Mouse (Mus musculus) bone marrow macrophage, adult 2 months (primary cell): ENCODE measurements at regions not wholly inside any gene's neighbourhood (a gene's known extent, or its start where the extent isn't known, plus 50 kb on each side); places are given as distances from the start of the nearest gene placed in this dataset.

Experiments
- H3K27ac ChIP-seq: 2 replicates; pipeline ENCODE4 v1.5.1; 2012; ENCODE audit warnings: low read depth, low read length; ENCODE audit not compliant: insufficient read depth
- H3K4me1 ChIP-seq: 2 replicates; pipeline ENCODE4 v1.6.1; 2012; ENCODE audit warnings: low read length; ENCODE audit not compliant: control insufficient read depth, insufficient read depth
- H3K4me3 ChIP-seq: 2 replicates; pipeline ENCODE4 v1.5.1; 2012; ENCODE audit warnings: mild to moderate bottlenecking, low read length, moderate library complexity; ENCODE audit not compliant: insufficient read depth
- CTCF ChIP-seq: IDR thresholded peaks from 2 replicates; pipeline ENCODE4 v1.5.1; 2012; ENCODE audit warnings: low read depth, mild to moderate bottlenecking, low read length, moderate library complexity
- POLR2A ChIP-seq: IDR thresholded peaks from 2 replicates; pipeline ENCODE4 v1.6.1; 2012; ENCODE audit warnings: mild to moderate bottlenecking, low read depth, low read length, borderline replicate concordance

GRCm38 (mm10) chr7:34555196-34555595 lies 101.3 kb downstream of the Kctd15 start:
- Histone ChIP-seq H3K27ac (no peak overlapping the region), H3K4me1 (no peaks in the 10 kb centered on the region), H3K4me3 (no peak overlapping the region)
- TF ChIP-seq POLR2A = no peak
- TF ChIP-seq CTCF = no peak

GRCm38 (mm10) chr7:34546609-34547316 lies 109.8 kb downstream of the Kctd15 start:
- Histone ChIP-seq H3K27ac (no peak overlapping the region), H3K4me1 (no peaks in the 10 kb centered on the region), H3K4me3 (no peak overlapping the region)
- TF ChIP-seq CTCF (no peak), POLR2A (no peak)

DNA sequence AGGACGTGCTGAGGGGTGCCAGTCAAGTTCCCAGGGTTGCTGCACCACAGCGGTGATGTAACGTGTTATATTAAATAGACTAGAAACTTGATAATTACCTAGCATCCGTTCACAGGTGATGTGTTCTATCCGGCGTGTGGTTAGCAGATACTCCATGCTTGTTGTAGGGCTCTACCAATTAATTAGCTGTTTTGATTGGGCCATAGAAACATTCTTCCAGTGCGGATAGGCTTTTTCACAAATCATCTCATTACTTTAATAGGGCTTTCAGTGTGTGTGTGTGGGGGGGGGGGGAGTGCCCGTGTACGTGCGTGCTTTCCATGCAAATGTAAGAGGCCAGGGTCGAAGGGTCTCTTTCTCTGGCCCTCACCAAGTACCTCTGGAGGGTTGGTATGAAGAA lies 110.6 kb downstream of the Kctd15 start:
- TF ChIP-seq POLR2A (no peak), CTCF (no peak)
- no peak overlapping the region for H3K27ac ChIP-seq
- H3K4me1 ChIP-seq = no peaks in the 10 kb centered on the region
- no peak overlapping the region for H3K4me3 ChIP-seq

- TF ChIP-seq CTCF (no peak), POLR2A (no peak)
- H3K27ac ChIP-seq = no peak overlapping the region
- no peaks in the 10 kb centered on the region for H3K4me1 ChIP-seq
- H3K4me3 ChIP-seq = no peak overlapping the region
Measured at GRCm38 (mm10) chr7:34541906-34542305, 114.6 kb downstream of the Kctd15 start.

GRCm38 (mm10) chr7:34541000-34541399 lies 115.5 kb downstream of the Kctd15 start:
- Histone ChIP-seq H3K27ac (no peak overlapping the region), H3K4me1 (no peaks in the 10 kb centered on the region), H3K4me3 (no peak overlapping the region)
- TF ChIP-seq POLR2A (no peak), CTCF (no peak)

DNA sequence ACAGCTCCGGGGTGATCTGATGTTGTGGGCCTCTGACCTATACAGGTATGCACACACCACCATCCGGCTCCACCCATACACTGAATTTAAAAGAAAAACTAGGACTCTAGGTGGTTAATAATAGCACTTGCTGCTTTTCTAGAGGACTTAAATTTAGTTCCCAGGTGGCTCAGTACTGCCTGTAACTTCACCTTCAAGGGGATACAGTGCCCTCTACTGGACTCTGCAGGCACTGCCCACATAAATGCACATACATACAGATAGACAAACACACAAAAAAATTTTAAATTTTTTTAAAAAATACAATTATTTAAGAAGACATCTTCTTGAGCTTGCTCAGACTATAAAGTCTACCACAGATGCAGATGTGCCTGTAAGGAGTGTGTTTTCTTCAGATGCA lies 116.7 kb downstream of the Kctd15 start:
- H3K4me3 ChIP-seq = no peak overlapping the region
- no peak for TF ChIP-seq POLR2A
- no peak for TF ChIP-seq CTCF

GRCm38 (mm10) chr7:34538310-34539055 lies 118.0 kb downstream of the Kctd15 start:
- no peak overlapping the region for H3K4me3 ChIP-seq
- no peaks in the 10 kb centered on the region for H3K4me1 ChIP-seq
- no peak for TF ChIP-seq POLR2A
- TF ChIP-seq CTCF = no peak
- no peak overlapping the region for H3K27ac ChIP-seq

More for the DNA sequence above, 116.7 kb downstream of the Kctd15 start:
- H3K27ac ChIP-seq = no peak overlapping the region
- no peaks in the 10 kb centered on the region for H3K4me1 ChIP-seq

DNA sequence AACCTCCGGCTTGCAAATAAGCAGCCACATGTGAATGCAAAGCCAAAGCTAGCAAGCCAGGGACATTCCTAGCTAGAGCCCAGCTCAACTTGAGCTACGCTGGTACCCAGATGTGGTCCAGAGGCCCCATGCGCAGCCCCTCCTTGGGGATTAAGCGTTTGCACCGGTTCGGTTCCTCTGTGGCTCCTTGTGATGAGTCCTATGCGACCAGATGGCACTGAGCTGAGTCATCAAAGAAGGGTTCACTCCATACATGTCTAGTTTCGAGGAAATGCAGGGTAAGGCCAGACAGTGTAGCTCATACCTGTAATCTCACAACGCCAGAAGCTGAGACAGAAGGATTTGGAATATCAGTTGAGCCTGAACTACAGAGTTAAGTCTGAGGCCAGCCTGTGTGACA lies 119.4 kb downstream of the Kctd15 start:
- Histone ChIP-seq H3K4me1 (no peaks in the 10 kb centered on the region), H3K4me3 (no peak overlapping the region), H3K27ac (no peak overlapping the region)
- TF ChIP-seq CTCF (no peak), POLR2A (no peak)

- H3K27ac ChIP-seq = no peak overlapping the region
- no peak overlapping the region for H3K4me3 ChIP-seq
- no peaks in the 10 kb centered on the region for H3K4me1 ChIP-seq
- no peak for TF ChIP-seq CTCF
- TF ChIP-seq POLR2A = no peak
Measured at GRCm38 (mm10) chr7:34534241-34534640, 122.3 kb downstream of the Kctd15 start.

GRCm38 (mm10) chr7:34531639-34532038 lies 124.9 kb downstream of the Kctd15 start:
- TF ChIP-seq CTCF (no peak), POLR2A (no peak)
- H3K4me1 ChIP-seq = no peaks in the 10 kb centered on the region
- H3K4me3 ChIP-seq = no peak overlapping the region
- no peak overlapping the region for H3K27ac ChIP-seq

DNA sequence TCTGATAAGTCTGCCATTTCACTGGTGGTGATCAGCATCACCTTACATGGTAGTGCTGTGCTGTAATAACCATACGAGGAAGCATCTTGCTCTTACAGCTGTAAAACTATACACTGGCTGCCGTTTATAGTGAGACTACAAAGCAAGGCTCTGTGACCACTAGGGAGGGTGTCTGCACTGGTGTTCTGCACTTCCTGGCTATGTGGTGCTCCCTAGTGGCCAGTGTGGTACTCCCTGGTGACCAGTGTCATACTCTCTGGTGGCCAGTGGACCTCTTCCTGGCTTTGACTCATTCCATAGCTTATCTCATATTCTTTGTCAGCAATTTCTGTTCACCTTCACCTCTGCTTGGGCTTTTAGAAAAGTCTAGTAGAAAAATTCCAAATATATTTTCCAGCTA lies 114.7 kb upstream of the Lsm14a start:
- Histone ChIP-seq H3K4me3 (no peak overlapping the region), H3K27ac (no peak overlapping the region), H3K4me1 (no peaks in the 10 kb centered on the region)
- TF ChIP-seq CTCF (no peak), POLR2A (no peak)
